Mouse (Mus musculus) hindlimb bud, embryonic 11.5 days (tissue): ENCODE results near the gene Gm10198.

Source experiments
- DNase-seq: peaks from one replicate; pipeline ENCODE4 v3.0.0-alpha.2; 2012; ENCODE audit warnings: low read depth, low spot score; ENCODE audit errors: extremely low spot score

The Gm10198 gene

GRCm38 (mm10) chr13:111592485-111592884 lies at the start of gene Gm10198:
TSS of gene Gm10198 (plus strand) at chr13:111592785.
- DNase-seq, result no peak

GRCm38 (mm10) chr13:111545286-111545685 lies 47.3 kb upstream of the Gm10198 start:
- no peak for DNase-seq

GRCm38 (mm10) chr13:111552769-111553168 lies 39.8 kb upstream of the Gm10198 start:
- no peak for DNase-seq

- DNase-seq, result no peak
Measured at GRCm38 (mm10) chr13:111553182-111553581, 39.4 kb upstream of the Gm10198 start.

GRCm38 (mm10) chr13:111553941-111554340 lies 38.6 kb upstream of the Gm10198 start:
- DNase-seq, result no peak

GRCm38 (mm10) chr13:111555333-111555732 lies 37.3 kb upstream of the Gm10198 start:
- no peak for DNase-seq

GRCm38 (mm10) chr13:111556375-111556774 lies 36.2 kb upstream of the Gm10198 start:
- no peak for DNase-seq

GRCm38 (mm10) chr13:111560152-111560551 lies 32.4 kb upstream of the Gm10198 start:
- DNase-seq, result no peak

GRCm38 (mm10) chr13:111562595-111562994 lies 30.0 kb upstream of the Gm10198 start:
- DNase-seq, result no peak

- no peak for DNase-seq
Measured at GRCm38 (mm10) chr13:111574196-111574595, 18.4 kb upstream of the Gm10198 start.

GRCm38 (mm10) chr13:111577177-111577576 lies 15.4 kb upstream of the Gm10198 start:
- no peak for DNase-seq

- no peak for DNase-seq
Measured at GRCm38 (mm10) chr13:111580054-111580453, 12.5 kb upstream of the Gm10198 start.

GRCm38 (mm10) chr13:111598111-111598510 lies 5.5 kb downstream of the Gm10198 start:
- no peak for DNase-seq

- no peak for DNase-seq
Measured at GRCm38 (mm10) chr13:111601383-111601782, 8.8 kb downstream of the Gm10198 start.

GRCm38 (mm10) chr13:111604826-111605225 lies 12.2 kb downstream of the Gm10198 start:
- DNase-seq, result no peak

GRCm38 (mm10) chr13:111616168-111617125 lies 23.9 kb downstream of the Gm10198 start:
- no peak for DNase-seq

GRCm38 (mm10) chr13:111620433-111620832 lies 27.8 kb downstream of the Gm10198 start:
- no peak for DNase-seq

GRCm38 (mm10) chr13:111622425-111622824 lies 29.8 kb downstream of the Gm10198 start:
- DNase-seq, result no peak

GRCm38 (mm10) chr13:111623112-111623511 lies 30.5 kb downstream of the Gm10198 start:
- no peak for DNase-seq

GRCm38 (mm10) chr13:111624115-111624514 lies 31.5 kb downstream of the Gm10198 start:
- no peak for DNase-seq

GRCm38 (mm10) chr13:111634163-111635160 lies 41.9 kb downstream of the Gm10198 start:
- DNase-seq, result no peak
